Mouse (Mus musculus): ENCODE results near the gene Rho. TPM values are rescaled to one million over a fixed set of nuclear protein-coding genes. Genes with fewer than 3 reads are reported as not detected.

Gene Rho
- polyA plus RNA-seq, 1 experiment from 2014 or later: not detected

DNA sequence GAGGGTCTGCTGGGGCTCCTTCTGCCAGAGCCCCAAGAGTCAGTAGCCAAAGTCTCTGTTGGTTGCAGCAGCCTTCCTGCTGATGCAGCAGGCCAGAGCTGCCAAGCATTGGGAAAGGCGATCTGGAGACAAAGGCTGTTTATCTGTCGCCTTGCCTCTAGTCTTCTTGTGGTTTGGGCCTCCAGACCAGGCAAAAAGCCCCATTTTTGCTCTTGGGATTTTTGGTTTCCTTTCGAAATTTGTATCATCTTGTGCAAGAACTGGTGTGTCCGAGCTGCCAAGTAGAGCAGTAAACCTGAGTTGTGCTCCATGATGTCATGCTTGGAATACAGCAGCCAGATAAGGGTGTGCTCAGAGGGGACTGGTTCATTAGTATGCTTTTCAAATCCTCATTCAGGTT lies 34.4 kb upstream of the Rho start:
- H3K4me3 ChIP-seq (ENCODE audit: low read length): no peak overlapping the region
- no peak for ATAC-seq (ENCODE audit: low FRiP score, low TSS enrichment)
- H3K36me3 ChIP-seq (ENCODE audit: control insufficient read depth, insufficient read depth, low read length): peaks cover 24% of the 10 kb centered on the region
- H3K27ac ChIP-seq (ENCODE audit: low read depth, low read length): no peak overlapping the region
- no peak overlapping the region for H3K9ac ChIP-seq (ENCODE audit: low read depth, low read length)
- no peaks in the 10 kb centered on the region for H3K27me3 ChIP-seq (ENCODE audit: control insufficient read depth, insufficient read depth, low read length)
- H3K4me1 ChIP-seq (ENCODE audit: control insufficient read depth, insufficient read depth, low read length): 0 out of 2 replicates have a peak, but pooled peaks cover 4% of the 10 kb centered on the region
- H3K4me2 ChIP-seq (replicated peaks; ENCODE audit: low read depth, low read length): no peak overlapping the region
- H3K9me3 ChIP-seq (ENCODE audit: control insufficient read depth, low read length): no peaks in the 10 kb centered on the region
- 83% methylated on average over 4 of the region's 4 CpGs for WGBS

DNA sequence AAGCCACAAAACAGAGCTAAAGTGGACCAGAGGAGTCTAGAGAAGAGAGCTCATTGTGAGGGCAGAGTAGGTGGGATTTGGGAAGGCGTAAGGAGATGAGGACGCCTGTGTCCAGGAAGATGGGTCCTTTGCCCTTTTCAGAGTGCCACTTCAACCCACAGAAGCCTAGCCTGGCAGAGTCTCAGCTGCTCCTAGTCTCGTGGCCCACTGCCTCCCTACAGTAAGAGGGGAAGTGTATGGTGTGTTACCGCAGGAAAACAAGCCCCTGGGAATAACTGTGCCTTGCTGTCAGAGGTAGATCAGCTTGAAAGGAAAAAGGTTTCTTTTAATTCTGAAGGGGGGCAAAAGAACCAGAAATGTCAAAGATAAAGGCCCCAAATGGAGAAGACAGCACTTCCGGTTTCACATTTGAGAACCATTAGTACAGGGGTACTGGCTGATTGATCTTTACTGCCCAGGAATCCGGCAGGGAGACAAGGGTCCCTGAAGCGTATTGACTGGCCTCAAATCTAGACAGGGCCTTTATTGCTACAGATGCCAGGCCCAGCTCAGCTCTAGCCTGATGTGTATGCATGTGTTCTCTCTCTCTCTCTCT lies 33.5 kb upstream of the Rho start:
- ATAC-seq (ENCODE audit: low FRiP score, low TSS enrichment): no peak
- WGBS: 75% methylated on average over 7 of the region's 7 CpGs
- peaks cover 25% of the 10 kb centered on the region for H3K36me3 ChIP-seq (ENCODE audit: control insufficient read depth, insufficient read depth, low read length)

GRCm38 (mm10) chr6:115901062-115901461 lies 30.5 kb upstream of the Rho start:
- 20% methylated on average over 3 of the region's 3 CpGs for WGBS
- H3K27ac ChIP-seq (ENCODE audit: low read depth, low read length): peak overlapping the region; percentile 37; the same call in 1 of the 2 replicates
- H3K4me3 ChIP-seq (ENCODE audit: low read length): no peak overlapping the region
- H3K36me3 ChIP-seq (ENCODE audit: control insufficient read depth, insufficient read depth, low read length): peaks cover 19% of the 10 kb centered on the region
- no peaks in the 10 kb centered on the region for H3K9me3 ChIP-seq (ENCODE audit: control insufficient read depth, low read length)
- peak; percentile 69; the same call in 1 of the 2 replicates for ATAC-seq (ENCODE audit: low FRiP score, low TSS enrichment)
- no peak overlapping the region for H3K9ac ChIP-seq (ENCODE audit: low read depth, low read length)
- H3K27me3 ChIP-seq (ENCODE audit: control insufficient read depth, insufficient read depth, low read length): no peaks in the 10 kb centered on the region
- no peak overlapping the region for H3K4me2 ChIP-seq (replicated peaks; ENCODE audit: low read depth, low read length)
- 0 out of 2 replicates have a peak, but pooled peaks cover 4% of the 10 kb centered on the region for H3K4me1 ChIP-seq (ENCODE audit: control insufficient read depth, insufficient read depth, low read length)

More for the DNA sequence above, 33.5 kb upstream of the Rho start:
- no peak overlapping the region for H3K9ac ChIP-seq (ENCODE audit: low read depth, low read length)
- no peaks in the 10 kb centered on the region for H3K27me3 ChIP-seq (ENCODE audit: control insufficient read depth, insufficient read depth, low read length)
- no peaks in the 10 kb centered on the region for H3K9me3 ChIP-seq (ENCODE audit: control insufficient read depth, low read length)
- H3K4me1 ChIP-seq (ENCODE audit: control insufficient read depth, insufficient read depth, low read length): 0 out of 2 replicates have a peak, but pooled peaks cover 4% of the 10 kb centered on the region
- no peak overlapping the region for H3K4me3 ChIP-seq (ENCODE audit: low read length)
- no peak overlapping the region for H3K27ac ChIP-seq (ENCODE audit: low read depth, low read length)
- H3K4me2 ChIP-seq (replicated peaks; ENCODE audit: low read depth, low read length): no peak overlapping the region

DNA sequence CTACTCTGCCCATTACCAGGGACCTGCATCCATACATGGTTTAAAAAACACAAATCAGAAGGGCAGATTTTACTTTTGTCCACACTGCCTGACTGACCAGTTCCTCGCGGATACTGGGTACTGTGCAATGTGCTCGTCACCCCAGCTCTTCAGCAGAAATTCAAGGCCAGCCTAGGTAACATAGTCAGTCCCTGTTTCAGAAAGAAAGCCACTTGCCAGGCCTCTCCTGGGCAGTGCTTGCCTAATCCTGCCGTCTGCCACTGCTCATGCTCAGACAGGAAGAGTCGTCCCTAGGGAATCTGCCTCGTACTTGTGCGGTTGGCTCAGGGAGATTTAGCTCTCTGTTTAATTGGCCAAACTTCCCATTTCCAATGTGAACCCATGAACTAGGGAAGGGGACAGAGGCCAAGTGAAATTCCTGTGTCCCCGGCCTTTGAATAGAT lies 30.0 kb upstream of the Rho start:
- ATAC-seq (ENCODE audit: low FRiP score, low TSS enrichment): no peak
- Histone ChIP-seq H3K27ac (ENCODE audit: low read depth, low read length) (peak overlapping the region; percentile 37; the same call in 1 of the 2 replicates), H3K4me2 (replicated peaks; ENCODE audit: low read depth, low read length) (no peak overlapping the region), H3K4me3 (ENCODE audit: low read length) (no peak overlapping the region), H3K9me3 (ENCODE audit: control insufficient read depth, low read length) (no peaks in the 10 kb centered on the region), H3K27me3 (ENCODE audit: control insufficient read depth, insufficient read depth, low read length) (no peaks in the 10 kb centered on the region), H3K9ac (ENCODE audit: low read depth, low read length) (no peak overlapping the region), H3K36me3 (ENCODE audit: control insufficient read depth, insufficient read depth, low read length) (peaks cover 19% of the 10 kb centered on the region), H3K4me1 (ENCODE audit: control insufficient read depth, insufficient read depth, low read length) (0 out of 2 replicates have a peak, but pooled peaks cover 4% of the 10 kb centered on the region)
- WGBS: 74% methylated on average over 8 of the region's 8 CpGs

DNA sequence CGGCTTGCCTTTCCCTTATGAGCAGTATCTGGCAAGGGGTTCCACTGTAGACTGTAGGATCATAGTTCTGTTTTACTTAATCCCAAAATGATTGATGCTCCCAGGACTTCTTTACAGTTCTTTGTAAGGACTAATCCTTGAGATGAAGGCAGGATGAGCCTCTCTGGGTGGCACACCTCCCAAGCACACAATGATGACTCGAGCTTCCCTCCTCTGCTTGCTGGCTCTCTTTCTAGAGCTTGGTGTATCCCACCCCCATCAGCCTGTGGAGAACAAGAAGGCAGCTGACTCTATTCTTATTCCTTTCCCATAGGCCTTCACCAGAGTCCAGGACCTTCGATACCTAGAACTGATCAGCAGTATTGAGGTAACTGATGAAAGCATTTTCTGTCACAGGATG lies 29.0 kb upstream of the Rho start:
- WGBS: 86% methylated on average over 3 of the region's 3 CpGs
- H3K4me3 ChIP-seq (ENCODE audit: low read length): no peak overlapping the region
- no peaks in the 10 kb centered on the region for H3K9me3 ChIP-seq (ENCODE audit: control insufficient read depth, low read length)
- H3K27me3 ChIP-seq (ENCODE audit: control insufficient read depth, insufficient read depth, low read length): no peaks in the 10 kb centered on the region
- no peak for ATAC-seq (ENCODE audit: low FRiP score, low TSS enrichment)
- no peak overlapping the region for H3K9ac ChIP-seq (ENCODE audit: low read depth, low read length)
- H3K4me2 ChIP-seq (replicated peaks; ENCODE audit: low read depth, low read length): no peak overlapping the region
- H3K36me3 ChIP-seq (ENCODE audit: control insufficient read depth, insufficient read depth, low read length): peaks cover 26% of the 10 kb centered on the region
- 0 out of 2 replicates have a peak, but pooled peaks cover 4% of the 10 kb centered on the region for H3K4me1 ChIP-seq (ENCODE audit: control insufficient read depth, insufficient read depth, low read length)
- H3K27ac ChIP-seq (ENCODE audit: low read depth, low read length): no peak overlapping the region

- Histone ChIP-seq H3K9ac (ENCODE audit: low read depth, low read length) (no peak overlapping the region), H3K4me1 (ENCODE audit: control insufficient read depth, insufficient read depth, low read length) (peaks cover 14% of the 10 kb centered on the region; the same call in 1 of the 2 replicates), H3K27me3 (ENCODE audit: control insufficient read depth, insufficient read depth, low read length) (no peaks in the 10 kb centered on the region), H3K4me2 (replicated peaks; ENCODE audit: low read depth, low read length) (no peak overlapping the region), H3K27ac (ENCODE audit: low read depth, low read length) (peak overlapping the region; percentile 55), H3K4me3 (ENCODE audit: low read length) (no peak overlapping the region), H3K9me3 (ENCODE audit: control insufficient read depth, low read length) (no peaks in the 10 kb centered on the region), H3K36me3 (ENCODE audit: control insufficient read depth, insufficient read depth, low read length) (peaks cover 13% of the 10 kb centered on the region; the same call in 1 of the 2 replicates)
- no peak for ATAC-seq (ENCODE audit: low FRiP score, low TSS enrichment)
- 88% methylated on average over 6 of the region's 6 CpGs for WGBS
These were observed 26.0 kb upstream of the Rho start for GRCm38 (mm10) chr6:115905568-115905967.

DNA sequence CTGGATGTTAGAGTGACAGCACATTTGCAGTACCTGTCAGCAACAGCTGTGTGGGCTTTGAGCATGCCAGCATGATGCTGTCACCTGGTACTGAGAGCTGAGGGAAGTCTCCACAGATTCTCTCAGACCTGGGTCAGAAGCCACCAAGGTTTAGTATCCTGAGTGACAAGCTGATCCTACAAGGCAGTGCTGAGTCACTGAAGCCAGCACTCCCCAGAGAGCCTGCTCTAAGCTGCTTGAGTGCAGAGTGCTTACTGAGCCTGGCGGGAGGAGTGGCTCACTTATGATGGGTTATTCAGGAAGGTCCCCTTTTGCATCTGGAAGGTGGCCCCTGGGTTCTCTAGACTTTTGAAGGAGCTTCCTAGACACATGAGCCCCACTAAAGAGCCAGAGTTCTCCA lies 25.1 kb upstream of the Rho start:
- H3K9ac ChIP-seq (ENCODE audit: low read depth, low read length): no peak overlapping the region
- no peaks in the 10 kb centered on the region for H3K27me3 ChIP-seq (ENCODE audit: control insufficient read depth, insufficient read depth, low read length)
- no peak overlapping the region for H3K4me3 ChIP-seq (ENCODE audit: low read length)
- H3K4me1 ChIP-seq (ENCODE audit: control insufficient read depth, insufficient read depth, low read length): peaks cover 14% of the 10 kb centered on the region; the same call in 1 of the 2 replicates
- no peak overlapping the region for H3K4me2 ChIP-seq (replicated peaks; ENCODE audit: low read depth, low read length)
- no peak overlapping the region for H3K27ac ChIP-seq (ENCODE audit: low read depth, low read length)
- H3K9me3 ChIP-seq (ENCODE audit: control insufficient read depth, low read length): no peaks in the 10 kb centered on the region
- no peak for ATAC-seq (ENCODE audit: low FRiP score, low TSS enrichment)
- peaks cover 13% of the 10 kb centered on the region; the same call in 1 of the 2 replicates for H3K36me3 ChIP-seq (ENCODE audit: control insufficient read depth, insufficient read depth, low read length)
- WGBS: 78% methylated on average over 1 of the region's 1 CpGs

- H3K9me3 ChIP-seq (ENCODE audit: control insufficient read depth, low read length): no peaks in the 10 kb centered on the region
- WGBS: 53% methylated on average over 2 of the region's 2 CpGs
- H3K4me1 ChIP-seq (ENCODE audit: control insufficient read depth, insufficient read depth, low read length): peaks cover 14% of the 10 kb centered on the region; the same call in 1 of the 2 replicates
- no peak for ATAC-seq (ENCODE audit: low FRiP score, low TSS enrichment)
- H3K4me2 ChIP-seq (replicated peaks; ENCODE audit: low read depth, low read length): no peak overlapping the region
- H3K27ac ChIP-seq (ENCODE audit: low read depth, low read length): no peak overlapping the region
- no peak overlapping the region for H3K9ac ChIP-seq (ENCODE audit: low read depth, low read length)
- H3K36me3 ChIP-seq (ENCODE audit: control insufficient read depth, insufficient read depth, low read length): peaks cover 13% of the 10 kb centered on the region; the same call in 1 of the 2 replicates
- no peak overlapping the region for H3K4me3 ChIP-seq (ENCODE audit: low read length)
- no peaks in the 10 kb centered on the region for H3K27me3 ChIP-seq (ENCODE audit: control insufficient read depth, insufficient read depth, low read length)
These were observed 24.7 kb upstream of the Rho start for GRCm38 (mm10) chr6:115906871-115907270.

GRCm38 (mm10) chr6:115908421-115908982 lies 23.0 kb upstream of the Rho start:
- Histone ChIP-seq H3K4me3 (ENCODE audit: low read length) (no peak overlapping the region), H3K27me3 (ENCODE audit: control insufficient read depth, insufficient read depth, low read length) (no peaks in the 10 kb centered on the region), H3K4me2 (replicated peaks; ENCODE audit: low read depth, low read length) (no peak overlapping the region), H3K27ac (ENCODE audit: low read depth, low read length) (no peak overlapping the region; the same call in 1 of the 2 replicates), H3K9ac (ENCODE audit: low read depth, low read length) (no peak overlapping the region), H3K36me3 (ENCODE audit: control insufficient read depth, insufficient read depth, low read length) (peaks cover 10% of the 10 kb centered on the region; the same call in 1 of the 2 replicates), H3K4me1 (ENCODE audit: control insufficient read depth, insufficient read depth, low read length) (peaks cover 14% of the 10 kb centered on the region; the same call in 1 of the 2 replicates), H3K9me3 (ENCODE audit: control insufficient read depth, low read length) (no peaks in the 10 kb centered on the region)
- WGBS: 57% methylated on average over 6 of the region's 6 CpGs
- ATAC-seq (ENCODE audit: low FRiP score, low TSS enrichment): no peak
